Mouse (Mus musculus) spleen, adult 2 months (tissue): ENCODE results near the gene Preb.

Source experiments
- CTCF ChIP-seq: fragments of 200-500 bp; IDR thresholded peaks from 2 replicates; pipeline ENCODE4 v1.5.1; 2011; ENCODE audit warnings: mild to moderate bottlenecking, inconsistent platforms; ENCODE audit not compliant: insufficient read depth, insufficient read length, insufficient replicate concordance; ENCODE audit errors: extremely low read depth
- POLR2A ChIP-seq: fragments of 200-500 bp; IDR thresholded peaks from 2 replicates; pipeline ENCODE4 v1.6.1; 2011; ENCODE audit warnings: low read depth, low read length, inconsistent platforms

DNA sequence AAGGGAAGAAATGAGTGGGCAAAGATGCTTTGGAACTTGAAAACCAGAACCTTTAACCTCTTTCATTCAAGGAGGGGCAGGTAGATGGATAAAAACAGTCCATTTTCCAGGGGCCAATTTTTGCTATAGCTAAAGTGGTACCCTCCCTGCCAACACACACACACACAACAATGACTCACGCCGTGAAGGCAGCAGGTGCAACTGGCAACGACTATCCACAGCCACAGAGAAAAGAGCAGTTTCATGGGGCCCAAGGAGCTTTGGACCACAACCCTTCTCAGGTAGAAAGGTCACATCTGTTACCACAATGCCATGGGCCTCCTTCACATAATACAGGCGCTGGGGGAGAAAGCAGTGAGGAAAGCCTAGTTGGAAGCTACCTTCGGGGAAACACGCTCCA is 4.4 kb downstream of the Preb start:
- TF ChIP-seq CTCF (no peak), POLR2A (no peak)
